Mouse (Mus musculus) G1E (cell line): ENCODE measurements around the gene Plscr4. TPM values are rescaled to one million over a fixed set of nuclear protein-coding genes. Genes with fewer than 3 reads are reported as not detected.

Experiments used
- ATAC-seq: 2 replicates; pipeline ENCODE4 v1.8.0; 2016; ENCODE audit warnings: mild to moderate bottlenecking; ENCODE audit not compliant: insufficient number of reproducible peaks, poor library complexity, low FRiP score, severe bottlenecking; ENCODE audit errors: extremely low read depth
- DNase-seq: peaks from one replicate; pipeline ENCODE4 v3.0.0; 2012; ENCODE audit warnings: low spot score
- H3K27me3 ChIP-seq: 2 replicates; pipeline ENCODE4 v1.6.1; 2012; ENCODE audit warnings: mild to moderate bottlenecking, low read length, inconsistent platforms; ENCODE audit not compliant: insufficient read depth
- H3K36me3 ChIP-seq: replicated peaks from 2 replicates; pipeline ENCODE3; 2012; ENCODE audit warnings: mild to moderate bottlenecking, inconsistent platforms
- H3K4me1 ChIP-seq: 2 replicates; pipeline ENCODE4 v1.6.1; 2012; ENCODE audit warnings: low read depth, low read length, inconsistent platforms, mixed read lengths; ENCODE audit not compliant: insufficient read depth
- H3K4me3 ChIP-seq: 2 replicates; pipeline ENCODE4 v1.5.1; 2012; ENCODE audit warnings: low read depth, mild to moderate bottlenecking, inconsistent platforms, low read length, moderate library complexity, mixed read lengths
- H3K9me3 ChIP-seq: replicated peaks from 2 replicates; pipeline ENCODE4 v1.6.1; 2012; ENCODE audit warnings: inconsistent platforms
- CTCF ChIP-seq: IDR thresholded peaks from 2 replicates; pipeline ENCODE4 v1.5.1; 2012; ENCODE audit warnings: low read depth, low read length, inconsistent platforms, mixed read lengths
- GATA1 ChIP-seq: IDR thresholded peaks from 2 replicates; pipeline ENCODE4 v1.6.1; 2012; ENCODE audit warnings: borderline replicate concordance, low read length, inconsistent platforms, mixed read lengths
- GATA2 ChIP-seq: IDR thresholded peaks from 2 replicates; pipeline ENCODE4 v1.6.1; 2012; ENCODE audit warnings: low read depth, low read length, inconsistent platforms, borderline replicate concordance
- POLR2AphosphoS5 ChIP-seq: IDR thresholded peaks from 2 replicates; pipeline ENCODE4 v1.6.1; 2012; ENCODE audit warnings: low read depth, low read length, inconsistent platforms; ENCODE audit not compliant: insufficient replicate concordance
- TAL1 ChIP-seq: conservative IDR thresholded peaks from 2 replicates; pipeline ENCODE4 v1.6.1; 2012; ENCODE audit warnings: low read depth, low read length, inconsistent platforms, mixed read lengths
- polyA plus RNA-seq: library from polyadenylated mRNA; stranded (reverse); fragments of >175 nt; gene quantifications from 2 replicates; pipeline ENCODE4 v1.2.3, GENCODE M21; 2012
- total RNA-seq, 2 experiments: library from RNA; stranded (forward) in 1 of 2; stranded (reverse) in 1 of 2; fragments of 200-1000 nt in 1 of 2; fragments of >200 nt in 1 of 2; fragmentation: Nextera tagmentation in 1 of 2; gene quantifications; 2 replicates each; pipeline ENCODE4 v1.2.3; 2014 to 2017

Gene Plscr4
- total and polyA plus RNA-seq, 3 experiments, result 0.33 TPM; not detected in 2

DNA sequence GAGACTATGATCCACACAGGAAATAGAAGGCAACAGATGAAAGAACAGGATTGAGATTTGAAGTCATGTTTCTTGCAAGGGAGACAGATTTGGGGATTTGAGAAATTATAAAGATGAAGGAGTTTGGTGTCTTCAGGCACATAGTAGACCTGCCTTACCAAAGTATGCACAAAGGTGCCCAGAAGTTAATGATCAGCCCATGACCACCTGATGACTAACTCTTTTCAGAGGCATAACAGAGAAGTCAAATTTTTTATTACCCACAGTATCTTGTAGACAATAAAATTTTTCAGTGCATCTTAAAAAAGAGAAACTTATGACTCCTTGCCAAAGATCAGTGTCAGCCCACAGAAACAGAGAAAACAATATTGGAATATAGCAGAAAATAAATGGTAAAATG is 12.6 kb upstream of the Plscr4 start:
- Histone ChIP-seq H3K27me3 (no peaks in the 10 kb centered on the region), H3K4me3 (no peak overlapping the region), H3K36me3 (no peaks in the 10 kb centered on the region), H3K4me1 (peaks cover 6% of the 10 kb centered on the region), H3K9me3 (no peaks in the 10 kb centered on the region)
- no peak for DNase-seq
- TF ChIP-seq CTCF (no peak), TAL1 (no peak), GATA1 (no peak), POLR2AphosphoS5 (no peak), GATA2 (no peak)
- ATAC-seq, result no peak

DNA sequence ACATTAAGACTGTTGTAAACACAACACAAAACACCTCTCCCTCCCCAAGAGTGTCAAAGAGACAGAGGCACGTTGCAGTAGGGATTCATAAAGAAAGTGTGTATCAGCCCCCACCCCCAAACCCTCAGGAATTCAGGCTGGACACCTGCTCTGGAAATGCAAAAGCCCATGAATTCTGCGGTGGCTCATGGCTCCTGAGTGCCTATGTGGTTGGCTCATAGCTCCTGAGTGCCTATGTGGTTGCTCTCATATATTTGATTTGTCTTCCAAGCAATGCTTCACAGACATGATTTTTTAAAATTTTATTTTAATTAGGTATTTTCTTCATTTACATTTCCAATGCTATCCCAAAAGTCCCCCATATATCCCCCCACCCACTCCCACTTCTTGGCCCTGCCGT is 568 bp upstream of the Plscr4 start:
- TF ChIP-seq TAL1, result no peak
- TF ChIP-seq GATA1, result no peak
- TF ChIP-seq GATA2, result no peak
- TF ChIP-seq POLR2AphosphoS5, result no peak
- no peak for TF ChIP-seq CTCF
- Histone ChIP-seq H3K9me3 (no peaks in the 10 kb centered on the region), H3K27me3 (peaks cover 7% of the 10 kb centered on the region; the same call in 1 of the 2 replicates), H3K4me3 (no peak overlapping the region), H3K4me1 (no peaks in the 10 kb centered on the region; the same call in 1 of the 2 replicates), H3K36me3 (no peaks in the 10 kb centered on the region)
- no peak for ATAC-seq
- DNase-seq, result no peak

DNA sequence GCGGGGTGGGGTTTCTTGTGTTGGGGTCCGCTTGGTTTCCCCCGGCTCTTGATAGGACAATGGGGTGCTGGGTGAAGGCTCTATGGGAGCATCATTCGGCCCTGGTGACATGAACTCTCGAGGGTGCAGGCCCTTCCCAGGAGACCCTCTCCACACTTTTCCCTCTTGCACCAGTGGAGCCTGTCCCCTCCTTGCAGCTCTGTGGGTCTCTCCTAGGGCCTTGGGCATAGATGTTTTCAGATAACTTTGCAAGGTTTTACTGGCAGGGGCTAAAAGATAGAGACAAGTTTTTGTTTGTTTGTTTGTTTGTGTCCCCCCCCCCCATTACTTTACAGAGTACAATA is 858 bp downstream of the Plscr4 start:
- peak overlapping the region; percentile 24; the same call in 1 of the 2 replicates for H3K4me3 ChIP-seq
- peaks cover 7% of the 10 kb centered on the region; the same call in 1 of the 2 replicates for H3K27me3 ChIP-seq
- no peaks in the 10 kb centered on the region for H3K36me3 ChIP-seq
- DNase-seq (no peak), ATAC-seq (no peak)
- H3K4me1 ChIP-seq, result no peaks in the 10 kb centered on the region; the same call in 1 of the 2 replicates
- TF ChIP-seq TAL1, result no peak
- no peak for TF ChIP-seq CTCF
- TF ChIP-seq GATA1, result no peak
- TF ChIP-seq POLR2AphosphoS5, result no peak
- no peaks in the 10 kb centered on the region for H3K9me3 ChIP-seq

DNA sequence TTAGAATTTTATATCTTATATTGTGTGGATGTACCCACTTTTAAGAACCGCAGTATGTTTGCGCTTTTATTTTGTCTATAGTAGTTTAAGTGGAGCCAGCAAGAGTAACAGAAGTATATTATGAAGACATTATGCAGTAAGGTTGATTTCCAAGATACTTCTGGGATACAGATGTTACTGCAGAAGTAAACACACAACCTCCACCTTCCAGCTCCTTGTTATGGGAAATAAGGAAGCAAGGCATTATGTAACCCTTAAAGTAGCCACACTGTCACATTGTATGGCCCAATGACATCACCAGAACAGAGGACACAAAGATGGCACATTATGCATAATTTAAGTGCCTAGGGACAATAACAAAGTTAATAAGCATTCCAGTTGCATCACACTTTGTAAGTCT is 1.2 kb downstream of the Plscr4 start:
- Histone ChIP-seq H3K9me3 (no peaks in the 10 kb centered on the region), H3K36me3 (no peaks in the 10 kb centered on the region), H3K27me3 (peaks cover 7% of the 10 kb centered on the region; the same call in 1 of the 2 replicates), H3K4me1 (no peaks in the 10 kb centered on the region; the same call in 1 of the 2 replicates), H3K4me3 (no peak overlapping the region)
- TF ChIP-seq POLR2AphosphoS5, result no peak
- TF ChIP-seq GATA1, result no peak
- TF ChIP-seq TAL1, result no peak
- no peak for TF ChIP-seq GATA2
- TF ChIP-seq CTCF, result no peak
- DNase-seq (no peak), ATAC-seq (no peak)

DNA sequence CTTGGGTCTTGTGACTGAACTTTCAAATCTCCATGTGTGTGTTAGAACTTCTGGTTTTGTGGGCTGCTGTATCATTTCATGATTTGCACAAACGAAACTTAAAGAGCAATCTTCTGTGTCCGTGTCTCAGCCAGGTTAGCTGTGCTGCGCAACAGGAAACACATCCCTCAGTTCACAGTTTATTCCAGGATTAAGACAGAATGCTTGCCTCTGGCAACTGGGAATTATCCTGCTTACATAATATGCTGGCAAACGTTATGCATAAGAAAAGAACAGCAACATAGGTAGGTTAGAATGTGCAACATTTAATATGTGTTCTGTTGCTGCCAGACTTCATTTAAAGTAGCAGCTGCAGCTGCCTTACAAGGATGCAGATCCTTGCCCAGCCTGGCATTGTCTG is 10.6 kb downstream of the Plscr4 start:
- no peaks in the 10 kb centered on the region for H3K9me3 ChIP-seq
- no peaks in the 10 kb centered on the region; the same call in 1 of the 2 replicates for H3K27me3 ChIP-seq
- ATAC-seq (no peak), DNase-seq (no peak)
- no peak for TF ChIP-seq POLR2AphosphoS5
- no peak for TF ChIP-seq GATA1
- TF ChIP-seq GATA2, result no peak
- no peak for TF ChIP-seq TAL1
- no peak for TF ChIP-seq CTCF
- no peaks in the 10 kb centered on the region for H3K4me1 ChIP-seq
- H3K36me3 ChIP-seq, result no peaks in the 10 kb centered on the region
- no peak overlapping the region for H3K4me3 ChIP-seq

DNA sequence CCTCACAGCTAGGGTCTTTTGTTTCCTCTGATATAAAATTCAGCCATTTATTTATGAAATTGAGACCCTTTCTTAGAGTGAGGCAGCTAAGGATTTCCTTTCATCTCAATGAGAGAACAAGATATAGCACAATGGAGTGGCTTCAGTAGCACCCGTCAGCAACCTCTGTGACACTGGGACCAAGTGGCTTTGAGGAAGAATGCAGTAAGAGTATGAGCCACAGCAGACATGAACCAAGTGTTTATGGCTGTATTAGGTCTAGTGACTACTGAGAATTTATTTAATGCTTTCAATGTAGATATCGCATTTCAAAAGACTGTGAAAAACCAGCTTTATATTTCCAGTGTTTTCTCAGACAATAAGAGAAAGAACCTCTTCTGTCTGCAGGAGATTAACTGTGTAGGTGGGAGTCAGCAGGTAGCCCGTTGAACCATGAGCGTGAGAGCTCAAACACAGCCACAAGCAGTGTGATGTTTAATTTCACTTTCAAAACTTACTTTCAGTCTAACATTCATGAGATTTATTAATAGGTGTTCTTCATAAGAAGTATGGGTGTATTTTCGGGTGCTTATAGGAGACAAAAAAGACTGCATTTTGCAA is 15.2 kb downstream of the Plscr4 start:
- DNase-seq (no peak), ATAC-seq (no peak)
- H3K4me1 ChIP-seq, result no peaks in the 10 kb centered on the region
- no peak overlapping the region for H3K4me3 ChIP-seq
- H3K36me3 ChIP-seq, result no peaks in the 10 kb centered on the region
- H3K9me3 ChIP-seq, result no peaks in the 10 kb centered on the region
- TF ChIP-seq CTCF (no peak), GATA2 (no peak), POLR2AphosphoS5 (no peak), GATA1 (no peak), TAL1 (no peak)
- no peaks in the 10 kb centered on the region for H3K27me3 ChIP-seq
